Mouse (Mus musculus) intestine, postnatal 0 days (tissue): ENCODE data around the gene Oaz2. TPM values are rescaled to one million over a fixed set of nuclear protein-coding genes. Genes with fewer than 3 reads are reported as not detected.
"Not testable (repeated sequence)": the region's sequence is repeated elsewhere in the genome, so short reads cannot be mapped to it uniquely, and the experiment has no call there.

Source experiments
- ATAC-seq: fragments of 200-750 bp; cut with Nextera tagmentation; 2 replicates; pipeline ENCODE4 v1.8.0; 2017; ENCODE audit warnings: mild to moderate bottlenecking, moderate TSS enrichment, moderate library complexity
- H3K27ac ChIP-seq: fragments of 300-500 bp; sonication (generic); 2 replicates; pipeline ENCODE4 v1.5.1; 2014; ENCODE audit warnings: mild to moderate bottlenecking, low read depth, low read length, moderate library complexity
- H3K27me3 ChIP-seq: fragments of 300-500 bp; sonication (generic); replicated peaks from 2 replicates; pipeline ENCODE4 v1.6.1; 2014; ENCODE audit warnings: low read length, mixed read lengths; ENCODE audit not compliant: control insufficient read depth, insufficient read depth
- H3K36me3 ChIP-seq: fragments of 300-500 bp; sonication (generic); 2 replicates; pipeline ENCODE4 v1.6.1; 2014; ENCODE audit warnings: mild to moderate bottlenecking, moderate library complexity; ENCODE audit not compliant: control insufficient read depth, insufficient read depth
- H3K4me1 ChIP-seq: fragments of 300-500 bp; sonication (generic); replicated peaks from 2 replicates; pipeline ENCODE4 v1.6.1; 2014; ENCODE audit warnings: antibody characterized with exemption, low read length, mixed read lengths; ENCODE audit not compliant: control insufficient read depth, insufficient read depth
- H3K4me2 ChIP-seq: fragments of 300-500 bp; sonication (generic); replicated peaks from 2 replicates; pipeline ENCODE4 v1.6.1; 2014; ENCODE audit warnings: low read depth, mild to moderate bottlenecking, moderate library complexity
- H3K4me3 ChIP-seq: fragments of 300-500 bp; sonication (generic); 2 replicates; pipeline ENCODE4 v1.5.1; 2014; ENCODE audit warnings: low read depth, low read length
- H3K9ac ChIP-seq: fragments of 300-500 bp; sonication (generic); 2 replicates; pipeline ENCODE4 v1.6.1; 2014; ENCODE audit warnings: mild to moderate bottlenecking, low read depth, low read length
- H3K9me3 ChIP-seq: fragments of 300-500 bp; sonication (generic); 2 replicates; pipeline ENCODE4 v1.6.1; 2016; ENCODE audit warnings: mixed run types; ENCODE audit not compliant: control insufficient read depth
- CTCF ChIP-seq: sonication (generic); IDR thresholded peaks from 2 replicates; pipeline ENCODE4 v1.5.1; 2016; ENCODE audit warnings: low read depth, mild to moderate bottlenecking, control low read depth, antibody characterized with exemption, moderate library complexity
- WGBS: fragments of 180-500 bp; shearing (Covaris S2); extraction: QIAGEN DNeasy Blood & Tissue Kit; methylation state at CpG from one replicate; pipeline ENCODE4 v1.1.7; 2014; 5-methylcytosine and 5-hydroxymethylcytosine counted together
- polyA plus RNA-seq: library from polyadenylated mRNA; unstranded; fragments of >200 nt; fragmentation: Nextera tagmentation; extraction: Ambion mirVana; gene quantifications from 2 replicates; pipeline ENCODE4 v1.2.1, GENCODE M21; 2015

Gene Oaz2
- polyA plus RNA-seq, 1 experiment from 2014 or later, result 141 TPM

GRCm38 (mm10) chr9:65680938-65681633 lies 13.3 kb downstream of the Oaz2 start:
- no peaks in the 10 kb centered on the region for H3K9me3 ChIP-seq
- ATAC-seq, result no peak
- no peak overlapping the region; the same call in 1 of the 2 replicates for H3K27ac ChIP-seq
- no peaks in the 10 kb centered on the region for H3K4me1 ChIP-seq
- H3K9ac ChIP-seq, result no peak overlapping the region
- WGBS, result 71% methylated on average over 4 of the region's 4 CpGs
- no peak overlapping the region for H3K4me2 ChIP-seq
- H3K36me3 ChIP-seq, result no peaks in the 10 kb centered on the region
- H3K27me3 ChIP-seq, result no peaks in the 10 kb centered on the region
- no peak for TF ChIP-seq CTCF
- H3K4me3 ChIP-seq, result no peak overlapping the region

GRCm38 (mm10) chr9:65681634-65681940 lies 13.8 kb downstream of the Oaz2 start:
- Histone ChIP-seq H3K27ac (no peak overlapping the region), H3K36me3 (no peaks in the 10 kb centered on the region), H3K9me3 (no peaks in the 10 kb centered on the region), H3K4me1 (no peaks in the 10 kb centered on the region), H3K9ac (no peak overlapping the region), H3K27me3 (no peaks in the 10 kb centered on the region), H3K4me3 (no peak overlapping the region), H3K4me2 (no peak overlapping the region)
- WGBS, result 73% methylated on average over 2 of the region's 2 CpGs
- TF ChIP-seq CTCF, result no peak
- no peak for ATAC-seq

GRCm38 (mm10) chr9:65682183-65682582 lies 14.4 kb downstream of the Oaz2 start:
- H3K9ac ChIP-seq, result no peak overlapping the region
- no peak overlapping the region for H3K27ac ChIP-seq
- no peak overlapping the region for H3K4me3 ChIP-seq
- ATAC-seq, result no peak
- no peaks in the 10 kb centered on the region for H3K27me3 ChIP-seq
- WGBS, result 88% methylated on average over 3 of the region's 3 CpGs
- no peak for TF ChIP-seq CTCF
- no peaks in the 10 kb centered on the region for H3K4me1 ChIP-seq
- H3K36me3 ChIP-seq, result no peaks in the 10 kb centered on the region; the same call in 1 of the 2 replicates
- no peak overlapping the region for H3K4me2 ChIP-seq
- no peaks in the 10 kb centered on the region for H3K9me3 ChIP-seq

GRCm38 (mm10) chr9:65682994-65683393 lies 15.2 kb downstream of the Oaz2 start:
- WGBS, result 71% methylated on average over 1 of the region's 1 CpGs
- Histone ChIP-seq H3K9ac (no peak overlapping the region), H3K36me3 (peaks cover 6% of the 10 kb centered on the region), H3K27me3 (no peaks in the 10 kb centered on the region), H3K4me2 (no peak overlapping the region), H3K27ac (no peak overlapping the region), H3K4me1 (no peaks in the 10 kb centered on the region), H3K9me3 (no peaks in the 10 kb centered on the region), H3K4me3 (no peak overlapping the region)
- TF ChIP-seq CTCF, result peak; percentile 66
- no peak for ATAC-seq

GRCm38 (mm10) chr9:65684704-65685103 lies 16.9 kb downstream of the Oaz2 start:
- WGBS, result 80% methylated on average over 2 of the region's 2 CpGs

GRCm38 (mm10) chr9:65689869-65690268 lies 22.1 kb downstream of the Oaz2 start:
- 62% methylated on average over 2 of the region's 2 CpGs for WGBS
- not testable (repeated sequence) for H3K9ac ChIP-seq, H3K4me3 ChIP-seq, H3K27me3 ChIP-seq, H3K9me3 ChIP-seq, H3K4me2 ChIP-seq, H3K27ac ChIP-seq, H3K4me1 ChIP-seq, ATAC-seq
- H3K36me3 ChIP-seq, result peaks cover 37% of the 10 kb centered on the region

More at GRCm38 (mm10) chr9:65684704-65685103, 16.9 kb downstream of the Oaz2 start:
- peaks cover 8% of the 10 kb centered on the region for H3K36me3 ChIP-seq
- H3K9me3 ChIP-seq, result no peaks in the 10 kb centered on the region
- no peak overlapping the region for H3K4me3 ChIP-seq
- no peak for ATAC-seq
- no peak overlapping the region for H3K9ac ChIP-seq
- no peak overlapping the region for H3K4me2 ChIP-seq
- no peaks in the 10 kb centered on the region for H3K4me1 ChIP-seq
- TF ChIP-seq CTCF, result no peak
- no peak overlapping the region for H3K27ac ChIP-seq
- no peaks in the 10 kb centered on the region for H3K27me3 ChIP-seq

GRCm38 (mm10) chr9:65692466-65692865 lies 24.7 kb downstream of the Oaz2 start:
- H3K36me3 ChIP-seq, result peaks cover 52% of the 10 kb centered on the region
- H3K4me2 ChIP-seq, result no peak overlapping the region
- H3K4me1 ChIP-seq, result no peaks in the 10 kb centered on the region
- H3K4me3 ChIP-seq, result no peak overlapping the region
- TF ChIP-seq CTCF, result no peak
- H3K9me3 ChIP-seq, result no peaks in the 10 kb centered on the region
- ATAC-seq, result no peak
- 57% methylated on average over 3 of the region's 3 CpGs for WGBS
- H3K9ac ChIP-seq, result no peak overlapping the region
- no peaks in the 10 kb centered on the region for H3K27me3 ChIP-seq
- H3K27ac ChIP-seq, result no peak overlapping the region
